Mouse (Mus musculus): ENCODE measurements around the gene Nox3. TPM values are rescaled to one million over a fixed set of nuclear protein-coding genes. Genes with fewer than 3 reads are reported as not detected.

Gene Nox3
- total RNA-seq, 1 experiment, result not detected

- no peak overlapping the region for H3K27ac ChIP-seq (ENCODE audit: insufficient read depth, low read depth, low read length, poor library complexity, severe bottlenecking)
- no peaks in the 10 kb centered on the region for H3K36me3 ChIP-seq (ENCODE audit: control insufficient read depth, insufficient read depth, low read length, poor library complexity, severe bottlenecking)
- peaks cover 0 to 5% of the 10 kb centered on the region in 2 experiments; a peak in 3 of 4 replicates for H3K4me1 ChIP-seq (ENCODE audit: control insufficient read depth in 2 of 2, insufficient read depth in 2 of 2, low read length in 2 of 2, poor library complexity in 1 of 2)
- no peak for DNase-seq (ENCODE audit: low read depth, low spot score)
- H3K9ac ChIP-seq (ENCODE audit: insufficient read depth, low read depth, low read length, poor library complexity, severe bottlenecking), result no peak overlapping the region
- in situ Hi-C loops (cut with MboI; ENCODE audit: low sequenced_read_pairs in 2 of 2, unreplicated experiment in 2 of 2), result no loop called here
- no peak for TF ChIP-seq ZNF384 (IDR thresholded peaks at IDR 0.05; ENCODE audit: low read depth, low read length)
- TF ChIP-seq HCFC1 (IDR thresholded peaks at IDR 0.05; ENCODE audit: borderline replicate concordance, insufficient read depth, low read length), result no peak
- no peak for TF ChIP-seq CHD2 (IDR thresholded peaks at IDR 0.05; ENCODE audit: low read depth, low read length)
- no peak for TF ChIP-seq MAFK (IDR thresholded peaks at IDR 0.05; ENCODE audit: insufficient read depth, low read depth, low read length)
- TF ChIP-seq ZC3H11A (IDR thresholded peaks at IDR 0.05; ENCODE audit: borderline replicate concordance, low read depth, low read length), result no peak
- H3K9me3 ChIP-seq (ENCODE audit: control insufficient read depth, insufficient read depth, low read depth, low read length), result no peaks in the 10 kb centered on the region
- H3K4me3 ChIP-seq (ENCODE audit: insufficient read depth in 1 of 2, low read depth in 1 of 2, low read length in 2 of 2, poor library complexity in 1 of 2, severe bottlenecking in 1 of 2), result no peak overlapping the region
Measured at GRCm38 (mm10) chr17:3610307-3610754, 85.7 kb downstream of the Nox3 start.

- Histone ChIP-seq H3K9me3 (ENCODE audit: control insufficient read depth, insufficient read depth, low read depth, low read length) (no peaks in the 10 kb centered on the region), H3K9ac (ENCODE audit: insufficient read depth, low read depth, low read length, poor library complexity, severe bottlenecking) (no peak overlapping the region), H3K4me3 (ENCODE audit: insufficient read depth in 1 of 2, low read depth in 1 of 2, low read length in 2 of 2, poor library complexity in 1 of 2, severe bottlenecking in 1 of 2) (no peak overlapping the region), H3K4me1 (ENCODE audit: control insufficient read depth in 2 of 2, insufficient read depth in 2 of 2, low read length in 2 of 2, poor library complexity in 1 of 2) (no peaks in the 10 kb centered on the region), H3K36me3 (ENCODE audit: control insufficient read depth, insufficient read depth, low read length, poor library complexity, severe bottlenecking) (no peaks in the 10 kb centered on the region), H3K27ac (ENCODE audit: insufficient read depth, low read depth, low read length, poor library complexity, severe bottlenecking) (no peak overlapping the region)
- no peak for DNase-seq (ENCODE audit: low read depth, low spot score)
- TF ChIP-seq HCFC1 (IDR thresholded peaks at IDR 0.05; ENCODE audit: borderline replicate concordance, insufficient read depth, low read length) (no peak), CHD2 (IDR thresholded peaks at IDR 0.05; ENCODE audit: low read depth, low read length) (no peak), MAFK (IDR thresholded peaks at IDR 0.05; ENCODE audit: insufficient read depth, low read depth, low read length) (no peak), ZC3H11A (IDR thresholded peaks at IDR 0.05; ENCODE audit: borderline replicate concordance, low read depth, low read length) (no peak), ZNF384 (IDR thresholded peaks at IDR 0.05; ENCODE audit: low read depth, low read length) (no peak)
- in situ Hi-C loops (cut with MboI; ENCODE audit: low sequenced_read_pairs in 2 of 2, unreplicated experiment in 2 of 2), result no loop called here
Measured at GRCm38 (mm10) chr17:3602954-3603672, 92.9 kb downstream of the Nox3 start.

- TF ChIP-seq ZC3H11A (IDR thresholded peaks at IDR 0.05; ENCODE audit: borderline replicate concordance, low read depth, low read length), result no peak
- no peak for TF ChIP-seq ZNF384 (IDR thresholded peaks at IDR 0.05; ENCODE audit: low read depth, low read length)
- no peak for TF ChIP-seq MAFK (IDR thresholded peaks at IDR 0.05; ENCODE audit: insufficient read depth, low read depth, low read length)
- no peak for TF ChIP-seq HCFC1 (IDR thresholded peaks at IDR 0.05; ENCODE audit: borderline replicate concordance, insufficient read depth, low read length)
- no peak for TF ChIP-seq CHD2 (IDR thresholded peaks at IDR 0.05; ENCODE audit: low read depth, low read length)
- no peaks in the 10 kb centered on the region for H3K9me3 ChIP-seq (ENCODE audit: control insufficient read depth, insufficient read depth, low read depth, low read length)
- DNase-seq (ENCODE audit: low read depth, low spot score), result no peak
- H3K9ac ChIP-seq (ENCODE audit: insufficient read depth, low read depth, low read length, poor library complexity, severe bottlenecking), result no peak overlapping the region
- H3K27ac ChIP-seq (ENCODE audit: insufficient read depth, low read depth, low read length, poor library complexity, severe bottlenecking), result no peak overlapping the region
- H3K4me1 ChIP-seq (ENCODE audit: control insufficient read depth in 2 of 2, insufficient read depth in 2 of 2, low read length in 2 of 2, poor library complexity in 1 of 2), result no peaks in the 10 kb centered on the region
- in situ Hi-C loops (cut with MboI; ENCODE audit: low sequenced_read_pairs in 2 of 2, unreplicated experiment in 2 of 2), result no loop called here
- H3K4me3 ChIP-seq (ENCODE audit: insufficient read depth in 1 of 2, low read depth in 1 of 2, low read length in 2 of 2, poor library complexity in 1 of 2, severe bottlenecking in 1 of 2), result no peak overlapping the region
- no peaks in the 10 kb centered on the region for H3K36me3 ChIP-seq (ENCODE audit: control insufficient read depth, insufficient read depth, low read length, poor library complexity, severe bottlenecking)
Measured at GRCm38 (mm10) chr17:3598393-3598792, 97.7 kb downstream of the Nox3 start.

- H3K4me1 ChIP-seq (ENCODE audit: control insufficient read depth in 2 of 2, insufficient read depth in 2 of 2, low read length in 2 of 2, poor library complexity in 1 of 2), result no peaks in the 10 kb centered on the region
- no peak for TF ChIP-seq MAFK (IDR thresholded peaks at IDR 0.05; ENCODE audit: insufficient read depth, low read depth, low read length)
- no peak for TF ChIP-seq ZNF384 (IDR thresholded peaks at IDR 0.05; ENCODE audit: low read depth, low read length)
- no peak for TF ChIP-seq CHD2 (IDR thresholded peaks at IDR 0.05; ENCODE audit: low read depth, low read length)
- TF ChIP-seq ZC3H11A (IDR thresholded peaks at IDR 0.05; ENCODE audit: borderline replicate concordance, low read depth, low read length), result no peak
- TF ChIP-seq HCFC1 (IDR thresholded peaks at IDR 0.05; ENCODE audit: borderline replicate concordance, insufficient read depth, low read length), result no peak
- in situ Hi-C loops (cut with MboI; ENCODE audit: low sequenced_read_pairs in 2 of 2, unreplicated experiment in 2 of 2), result no loop called here
Measured at GRCm38 (mm10) chr17:3597866-3598265, 98.2 kb downstream of the Nox3 start.

More at GRCm38 (mm10) chr17:3597866-3598265, 98.2 kb downstream of the Nox3 start:
- no peaks in the 10 kb centered on the region for H3K9me3 ChIP-seq (ENCODE audit: control insufficient read depth, insufficient read depth, low read depth, low read length)
- no peak overlapping the region for H3K4me3 ChIP-seq (ENCODE audit: insufficient read depth in 1 of 2, low read depth in 1 of 2, low read length in 2 of 2, poor library complexity in 1 of 2, severe bottlenecking in 1 of 2)
- no peak for DNase-seq (ENCODE audit: low read depth, low spot score)
- no peak overlapping the region for H3K27ac ChIP-seq (ENCODE audit: insufficient read depth, low read depth, low read length, poor library complexity, severe bottlenecking)
- no peaks in the 10 kb centered on the region for H3K36me3 ChIP-seq (ENCODE audit: control insufficient read depth, insufficient read depth, low read length, poor library complexity, severe bottlenecking)
- H3K9ac ChIP-seq (ENCODE audit: insufficient read depth, low read depth, low read length, poor library complexity, severe bottlenecking), result no peak overlapping the region
